Mouse (Mus musculus): ENCODE results near the gene Tmed8. TPM values are rescaled to one million over a fixed set of nuclear protein-coding genes. Genes with fewer than 3 reads are reported as not detected.

Gene Tmed8
- 4.4 and 5.9 TPM in 2 replicates for polyA plus RNA-seq (2012; rRNA removed)

DNA sequence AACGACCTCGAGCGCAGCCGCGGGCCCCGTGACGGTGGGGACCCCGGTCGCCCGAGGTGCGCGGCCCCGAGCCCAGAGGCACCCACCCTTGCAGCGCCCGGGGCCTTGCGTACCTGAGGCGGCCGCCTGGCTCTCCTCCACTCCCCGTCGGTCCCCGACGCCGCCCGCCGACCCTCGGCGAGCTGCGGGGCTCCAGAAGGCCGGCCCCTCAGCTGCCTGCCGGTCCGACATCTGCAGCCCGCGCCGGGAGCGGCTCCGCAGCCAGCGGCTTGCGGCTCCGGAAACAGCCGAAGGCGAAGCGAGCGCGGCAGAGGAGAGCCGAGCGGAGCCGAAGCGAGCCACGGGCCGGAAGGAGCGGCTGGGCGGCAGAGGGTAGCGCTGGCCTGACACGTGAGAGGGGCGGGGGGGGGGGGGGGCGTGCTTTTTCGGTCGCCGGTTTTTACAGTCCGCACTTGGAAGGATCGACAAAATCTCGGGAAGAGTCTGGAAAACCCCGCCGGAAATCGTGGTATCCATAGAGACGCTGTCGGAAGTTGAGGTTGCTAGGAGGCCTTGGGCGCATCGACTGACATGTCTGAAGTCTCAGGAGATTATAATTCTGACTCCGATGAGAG lies at the start of gene Tmed8:
Gene Tmed8, minus strand, starts transcription at position 482 of the 614 bp plus-strand sequence.
- TF ChIP-seq POLR2A (IDR thresholded peaks at IDR 0.05; ENCODE audit: borderline replicate concordance, extremely low read depth, low read depth, low read length): no peak
- under 1% methylated on average over 70 of the region's 70 CpGs for WGBS
- Histone ChIP-seq H3K4me1 (ENCODE audit: control insufficient read depth, insufficient read depth, low read length) (0 out of 2 replicates have a peak, but pooled peaks cover 4% of the 10 kb centered on the region), H3K4me3 (replicated peaks; ENCODE audit: extremely low read depth, low read depth, low read length) (peak within 1 kb of the TSS; percentile 84)
- peak; percentile 69 for DNase-seq

- no peak for DNase-seq
- Histone ChIP-seq H3K4me1 (ENCODE audit: control insufficient read depth, insufficient read depth, low read length) (no peaks in the 10 kb centered on the region), H3K4me3 (replicated peaks; ENCODE audit: extremely low read depth, low read depth, low read length) (no peak within 1 kb of the TSS)
- 79% methylated on average over 1 of the region's 1 CpGs for WGBS
- TF ChIP-seq POLR2A (IDR thresholded peaks at IDR 0.05; ENCODE audit: borderline replicate concordance, extremely low read depth, low read depth, low read length): no peak
- TF ChIP-seq CTCF (IDR thresholded peaks at IDR 0.05; ENCODE audit: insufficient read depth, low read length): no peak
Measured at GRCm38 (mm10) chr12:87238632-87239031, 38.4 kb upstream of the Tmed8 start, which contains the start of gene Noxred1. Gene Noxred1 (minus strand): TSS chr12:87238732.

DNA sequence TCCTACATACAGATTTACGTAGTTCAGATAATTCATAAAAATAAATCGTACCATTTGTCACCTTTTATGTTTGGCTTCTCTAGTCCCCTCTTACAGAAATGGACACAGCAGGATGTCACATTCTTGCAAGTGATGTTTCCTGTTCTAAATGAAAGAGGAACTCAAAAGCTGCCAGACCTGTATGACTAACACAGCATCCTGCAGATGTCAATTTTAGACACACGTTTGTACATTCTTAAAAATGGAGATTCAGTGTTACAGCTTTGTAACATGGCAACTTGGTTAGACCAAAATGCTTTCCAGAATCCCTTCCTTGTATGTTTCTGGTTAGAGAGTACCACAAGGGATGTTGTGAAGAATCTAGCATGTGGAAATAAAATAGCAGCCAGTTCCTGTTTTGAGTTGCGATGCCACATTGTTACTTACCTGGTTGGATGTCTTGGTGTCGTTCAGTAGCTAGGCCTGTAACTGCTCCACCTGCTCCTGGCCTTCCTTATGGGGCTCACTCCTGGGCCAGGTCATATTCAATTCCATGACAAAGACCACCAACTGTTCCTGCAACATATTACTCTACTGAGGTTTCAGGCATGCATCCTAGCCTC lies 36.7 kb upstream of the Tmed8 start:
- TF ChIP-seq CTCF (IDR thresholded peaks at IDR 0.05; ENCODE audit: insufficient read depth, low read length): no peak
- H3K4me1 ChIP-seq (ENCODE audit: control insufficient read depth, insufficient read depth, low read length): no peaks in the 10 kb centered on the region
- 69% methylated on average over 5 of the region's 5 CpGs for WGBS

DNA sequence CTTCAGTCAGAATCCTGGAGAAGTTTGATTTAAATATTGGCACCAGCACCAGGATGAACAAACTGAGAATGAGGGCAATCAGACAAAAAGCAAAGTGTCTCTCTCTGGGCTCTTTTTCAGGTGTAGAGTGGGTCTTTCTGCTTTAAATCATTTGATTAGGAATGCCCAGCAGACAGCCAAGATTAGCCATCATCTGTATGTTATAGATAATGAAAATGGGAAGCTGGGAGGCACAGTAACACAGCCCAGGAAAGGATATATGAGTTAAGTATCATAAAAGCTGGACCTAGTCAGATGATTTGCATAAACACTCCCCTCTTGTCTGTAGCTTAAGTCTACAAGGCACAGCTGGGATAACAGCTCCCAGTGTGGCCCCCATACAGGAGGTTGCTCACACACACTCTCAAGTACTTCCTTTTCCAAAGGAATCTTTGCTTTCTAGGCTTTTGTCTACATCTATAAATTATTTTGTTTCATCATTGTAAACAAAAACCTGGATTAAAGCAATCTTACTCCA lies 30.2 kb upstream of the Tmed8 start:
- Histone ChIP-seq H3K4me1 (ENCODE audit: control insufficient read depth, insufficient read depth, low read length) (no peaks in the 10 kb centered on the region), H3K4me3 (replicated peaks; ENCODE audit: extremely low read depth, low read depth, low read length) (no peak overlapping the region)
- no peak for TF ChIP-seq CTCF (IDR thresholded peaks at IDR 0.05; ENCODE audit: insufficient read depth, low read length)
- no peak for TF ChIP-seq POLR2A (IDR thresholded peaks at IDR 0.05; ENCODE audit: borderline replicate concordance, extremely low read depth, low read depth, low read length)
- DNase-seq: no peak

More for the DNA sequence above, 36.7 kb upstream of the Tmed8 start:
- no peak for DNase-seq
- no peak overlapping the region for H3K4me3 ChIP-seq (replicated peaks; ENCODE audit: extremely low read depth, low read depth, low read length)

- 83% methylated on average over 2 of the region's 2 CpGs for WGBS
- no peak overlapping the region for H3K4me3 ChIP-seq (replicated peaks; ENCODE audit: extremely low read depth, low read depth, low read length)
- TF ChIP-seq POLR2A (IDR thresholded peaks at IDR 0.05; ENCODE audit: borderline replicate concordance, extremely low read depth, low read depth, low read length): no peak
- no peak for TF ChIP-seq CTCF (IDR thresholded peaks at IDR 0.05; ENCODE audit: insufficient read depth, low read length)
- no peaks in the 10 kb centered on the region for H3K4me1 ChIP-seq (ENCODE audit: control insufficient read depth, insufficient read depth, low read length)
- no peak for DNase-seq
Measured at GRCm38 (mm10) chr12:87229633-87230032, 29.4 kb upstream of the Tmed8 start.

DNA sequence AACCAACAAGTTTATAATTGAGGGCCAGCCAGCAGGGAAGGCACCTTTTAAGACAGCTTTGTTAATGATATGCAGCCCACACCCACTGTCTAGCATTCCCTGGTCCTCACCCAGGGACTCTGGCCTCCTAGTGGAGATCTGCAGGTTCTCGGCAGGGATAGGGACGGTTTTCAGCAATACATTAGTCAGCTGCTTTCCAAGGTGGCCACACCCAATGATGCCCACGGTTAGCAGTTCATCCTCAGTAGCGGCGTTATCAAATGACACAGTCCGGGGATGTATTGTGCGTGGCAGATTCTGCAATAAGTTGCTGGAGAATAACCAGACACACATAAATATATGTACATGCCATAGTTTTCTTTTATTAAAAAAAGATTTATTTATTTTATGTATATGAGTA lies 26.5 kb upstream of the Tmed8 start:
- TF ChIP-seq CTCF (IDR thresholded peaks at IDR 0.05; ENCODE audit: insufficient read depth, low read length) (no peak), POLR2A (IDR thresholded peaks at IDR 0.05; ENCODE audit: borderline replicate concordance, extremely low read depth, low read depth, low read length) (no peak)
- Histone ChIP-seq H3K4me1 (ENCODE audit: control insufficient read depth, insufficient read depth, low read length) (no peaks in the 10 kb centered on the region), H3K4me3 (replicated peaks; ENCODE audit: extremely low read depth, low read depth, low read length) (no peak overlapping the region)
- 66% methylated on average over 7 of the region's 7 CpGs for WGBS
- no peak for DNase-seq

- DNase-seq: no peak
- Histone ChIP-seq H3K4me1 (ENCODE audit: control insufficient read depth, insufficient read depth, low read length) (no peaks in the 10 kb centered on the region), H3K4me3 (replicated peaks; ENCODE audit: extremely low read depth, low read depth, low read length) (no peak overlapping the region)
- no peak for TF ChIP-seq POLR2A (IDR thresholded peaks at IDR 0.05; ENCODE audit: borderline replicate concordance, extremely low read depth, low read depth, low read length)
- TF ChIP-seq CTCF (IDR thresholded peaks at IDR 0.05; ENCODE audit: insufficient read depth, low read length): no peak
- WGBS: 62% methylated on average over 10 of the region's 10 CpGs
Measured at GRCm38 (mm10) chr12:87224950-87225349, 24.7 kb upstream of the Tmed8 start.

- no peak for DNase-seq
Measured at GRCm38 (mm10) chr12:87219362-87219761, 19.1 kb upstream of the Tmed8 start.

GRCm38 (mm10) chr12:87217596-87217995 lies 17.3 kb upstream of the Tmed8 start:
- TF ChIP-seq CTCF (IDR thresholded peaks at IDR 0.05; ENCODE audit: insufficient read depth, low read length): no peak
- TF ChIP-seq POLR2A (IDR thresholded peaks at IDR 0.05; ENCODE audit: borderline replicate concordance, extremely low read depth, low read depth, low read length): no peak
- Histone ChIP-seq H3K4me3 (replicated peaks; ENCODE audit: extremely low read depth, low read depth, low read length) (no peak overlapping the region), H3K4me1 (ENCODE audit: control insufficient read depth, insufficient read depth, low read length) (no peaks in the 10 kb centered on the region)
- no peak for DNase-seq

More at GRCm38 (mm10) chr12:87219362-87219761, 19.1 kb upstream of the Tmed8 start:
- Histone ChIP-seq H3K4me1 (ENCODE audit: control insufficient read depth, insufficient read depth, low read length) (no peaks in the 10 kb centered on the region), H3K4me3 (replicated peaks; ENCODE audit: extremely low read depth, low read depth, low read length) (no peak overlapping the region)
- TF ChIP-seq CTCF (IDR thresholded peaks at IDR 0.05; ENCODE audit: insufficient read depth, low read length) (no peak), POLR2A (IDR thresholded peaks at IDR 0.05; ENCODE audit: borderline replicate concordance, extremely low read depth, low read depth, low read length) (no peak)
- 51% methylated on average over 7 of the region's 7 CpGs for WGBS

DNA sequence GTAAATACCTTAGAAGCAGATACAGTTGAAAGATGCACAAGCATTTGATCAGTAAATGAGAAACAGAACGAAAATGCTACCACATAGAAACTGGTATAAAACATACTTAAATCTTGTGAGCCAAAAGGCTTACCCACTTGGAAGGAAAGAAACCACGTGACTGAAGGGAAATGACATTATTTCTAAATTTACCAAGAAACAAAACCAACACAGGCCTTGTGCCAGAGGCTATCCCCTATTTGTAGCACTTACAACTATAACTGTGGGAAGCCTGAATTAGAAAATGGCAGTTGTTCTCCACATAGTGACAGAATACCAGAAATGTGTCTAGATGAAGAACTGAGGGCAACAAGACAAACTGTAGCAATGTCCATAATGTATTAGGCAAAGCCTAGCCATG lies 15.8 kb upstream of the Tmed8 start:
- no peaks in the 10 kb centered on the region for H3K4me1 ChIP-seq (ENCODE audit: control insufficient read depth, insufficient read depth, low read length)
- no peak for DNase-seq
- 54% methylated on average over 2 of the region's 2 CpGs for WGBS
- TF ChIP-seq POLR2A (IDR thresholded peaks at IDR 0.05; ENCODE audit: borderline replicate concordance, extremely low read depth, low read depth, low read length) (no peak), CTCF (IDR thresholded peaks at IDR 0.05; ENCODE audit: insufficient read depth, low read length) (no peak)
- no peak overlapping the region for H3K4me3 ChIP-seq (replicated peaks; ENCODE audit: extremely low read depth, low read depth, low read length)

Measured in lung, adult 2 months (tissue).